Mouse (Mus musculus): ENCODE measurements around the gene Rab39. TPM values are rescaled to one million over a fixed set of nuclear protein-coding genes. Genes with fewer than 3 reads are reported as not detected.
A peak's percentile ranks its signal among the peaks of the same experiment; 100 is the strongest.

Rab39 gene
- polyA plus RNA-seq, 1 experiment from 2014 or later: 0.29 TPM

- H3K9ac ChIP-seq (replicated peaks; ENCODE audit: low read depth): no peak overlapping the region
- no peak for ATAC-seq
- 59% methylated on average over 4 of the region's 4 CpGs for WGBS
- no peaks in the 10 kb centered on the region for H3K4me1 ChIP-seq (ENCODE audit: insufficient read depth, low read depth, low read length)
- no peaks in the 10 kb centered on the region for H3K9me3 ChIP-seq (ENCODE audit: low read length)
- H3K4me3 ChIP-seq (ENCODE audit: low read depth, low read length): no peak overlapping the region
- no peak overlapping the region for H3K4me2 ChIP-seq (replicated peaks; ENCODE audit: low read depth, low read length)
- H3K36me3 ChIP-seq (ENCODE audit: insufficient read depth, low read length): no peaks in the 10 kb centered on the region
- no peak overlapping the region for H3K27ac ChIP-seq (ENCODE audit: low read length)
- H3K27me3 ChIP-seq (replicated peaks; ENCODE audit: insufficient read depth, low read length): no peaks in the 10 kb centered on the region
- TF ChIP-seq EP300 (IDR thresholded peaks at IDR 0.05): no peak
- no peak for DNase-seq (ENCODE audit: low spot score)
Measured at GRCm38 (mm10) chr9:53676921-53677320, 29.1 kb downstream of the Rab39 start.

GRCm38 (mm10) chr9:53673571-53673970 is 32.5 kb downstream of the Rab39 start:
- Histone ChIP-seq H3K9ac (replicated peaks; ENCODE audit: low read depth) (no peak overlapping the region), H3K27ac (ENCODE audit: low read length) (no peak overlapping the region), H3K4me3 (ENCODE audit: low read depth, low read length) (no peak overlapping the region), H3K27me3 (replicated peaks; ENCODE audit: insufficient read depth, low read length) (no peaks in the 10 kb centered on the region), H3K4me2 (replicated peaks; ENCODE audit: low read depth, low read length) (no peak overlapping the region), H3K9me3 (ENCODE audit: low read length) (no peaks in the 10 kb centered on the region), H3K4me1 (ENCODE audit: insufficient read depth, low read depth, low read length) (no peaks in the 10 kb centered on the region), H3K36me3 (ENCODE audit: insufficient read depth, low read length) (no peaks in the 10 kb centered on the region)
- ATAC-seq: peak; percentile 52; the same call in 1 of the 2 replicates
- TF ChIP-seq CTCF (IDR thresholded peaks at IDR 0.05) (peak; percentile 87), EP300 (IDR thresholded peaks at IDR 0.05) (no peak)
- whole genome bisulfite sequencing: 10% methylated on average over 3 of the region's 3 CpGs
- DNase-seq (ENCODE audit: low spot score): peak; percentile 83

GRCm38 (mm10) chr9:53669680-53670219 is 36.3 kb downstream of the Rab39 start, which contains the start of gene Cul5:
Gene Cul5, minus strand, starts transcription at chr9:53670014.
- H3K9me3 ChIP-seq (ENCODE audit: low read length): no peaks in the 10 kb centered on the region
- no peak within 1 kb of the TSS for H3K4me3 ChIP-seq (ENCODE audit: low read depth, low read length)
- peaks cover 5% of the 10 kb centered on the region; the same call in 1 of the 2 replicates for H3K4me1 ChIP-seq (ENCODE audit: insufficient read depth, low read depth, low read length)
- no peaks in the 10 kb centered on the region for H3K36me3 ChIP-seq (ENCODE audit: insufficient read depth, low read length)
- no peak for ATAC-seq
- WGBS: 55% methylated on average over 5 of the region's 5 CpGs
- no peak within 1 kb of the TSS for H3K9ac ChIP-seq (replicated peaks; ENCODE audit: low read depth)
- H3K4me2 ChIP-seq (replicated peaks; ENCODE audit: low read depth, low read length): no peak within 1 kb of the TSS
- DNase-seq (ENCODE audit: low spot score): peak; percentile 15
- no peaks in the 10 kb centered on the region for H3K27me3 ChIP-seq (replicated peaks; ENCODE audit: insufficient read depth, low read length)
- TF ChIP-seq CTCF (IDR thresholded peaks at IDR 0.05) (peak; percentile 36), EP300 (IDR thresholded peaks at IDR 0.05) (no peak)
- no peak within 1 kb of the TSS for H3K27ac ChIP-seq (ENCODE audit: low read length)

GRCm38 (mm10) chr9:53667020-53667669 is 38.9 kb downstream of the Rab39 start:
- peak overlapping the region; percentile 98 for H3K27ac ChIP-seq (ENCODE audit: low read length)
- no peaks in the 10 kb centered on the region for H3K36me3 ChIP-seq (ENCODE audit: insufficient read depth, low read length)
- 5% methylated on average over 66 of the region's 74 CpGs for WGBS
- peak overlapping the region; percentile 86 for H3K4me2 ChIP-seq (replicated peaks; ENCODE audit: low read depth, low read length)
- DNase-seq (ENCODE audit: low spot score): peak; percentile 93
- H3K4me3 ChIP-seq (ENCODE audit: low read depth, low read length): peak overlapping the region; percentile 98
- H3K4me1 ChIP-seq (ENCODE audit: insufficient read depth, low read depth, low read length): peaks cover 5% of the 10 kb centered on the region; the same call in 1 of the 2 replicates
- TF ChIP-seq CTCF (IDR thresholded peaks at IDR 0.05) (peak; percentile 93), EP300 (IDR thresholded peaks at IDR 0.05) (peak; percentile 48; the same call in 1 of the 2 replicates)
- no peaks in the 10 kb centered on the region for H3K9me3 ChIP-seq (ENCODE audit: low read length)
- no peaks in the 10 kb centered on the region for H3K27me3 ChIP-seq (replicated peaks; ENCODE audit: insufficient read depth, low read length)
- peak; percentile 98 for ATAC-seq
- peak overlapping the region; percentile 100 for H3K9ac ChIP-seq (replicated peaks; ENCODE audit: low read depth)

- peak overlapping the region; percentile 86 for H3K4me2 ChIP-seq (replicated peaks; ENCODE audit: low read depth, low read length)
- peak overlapping the region; percentile 98 for H3K4me3 ChIP-seq (ENCODE audit: low read depth, low read length)
- no peak for TF ChIP-seq EP300 (IDR thresholded peaks at IDR 0.05)
- TF ChIP-seq CTCF (IDR thresholded peaks at IDR 0.05): no peak
- peak overlapping the region; percentile 100 for H3K9ac ChIP-seq (replicated peaks; ENCODE audit: low read depth)
- ATAC-seq (peak; percentile 13; the same call in 1 of the 2 replicates), DNase-seq (ENCODE audit: low spot score) (no peak)
- no peaks in the 10 kb centered on the region for H3K36me3 ChIP-seq (ENCODE audit: insufficient read depth, low read length)
- peaks cover 5% of the 10 kb centered on the region; the same call in 1 of the 2 replicates for H3K4me1 ChIP-seq (ENCODE audit: insufficient read depth, low read depth, low read length)
- peak overlapping the region; percentile 98 for H3K27ac ChIP-seq (ENCODE audit: low read length)
- under 1% methylated on average over 28 of the region's 28 CpGs for WGBS
- no peaks in the 10 kb centered on the region for H3K9me3 ChIP-seq (ENCODE audit: low read length)
- no peaks in the 10 kb centered on the region for H3K27me3 ChIP-seq (replicated peaks; ENCODE audit: insufficient read depth, low read length)
Measured at GRCm38 (mm10) chr9:53666665-53667019, 39.4 kb downstream of the Rab39 start.

- Histone ChIP-seq H3K27ac (ENCODE audit: low read length) (no peak overlapping the region), H3K4me3 (ENCODE audit: low read depth, low read length) (no peak overlapping the region), H3K27me3 (replicated peaks; ENCODE audit: insufficient read depth, low read length) (no peaks in the 10 kb centered on the region), H3K4me2 (replicated peaks; ENCODE audit: low read depth, low read length) (no peak overlapping the region), H3K9ac (replicated peaks; ENCODE audit: low read depth) (no peak overlapping the region; the same call in 1 of the 2 replicates), H3K36me3 (ENCODE audit: insufficient read depth, low read length) (no peaks in the 10 kb centered on the region), H3K4me1 (ENCODE audit: insufficient read depth, low read depth, low read length) (peaks cover 5% of the 10 kb centered on the region; the same call in 1 of the 2 replicates), H3K9me3 (ENCODE audit: low read length) (no peaks in the 10 kb centered on the region)
- ATAC-seq (no peak), DNase-seq (ENCODE audit: low spot score) (no peak)
- TF ChIP-seq EP300 (IDR thresholded peaks at IDR 0.05) (no peak), CTCF (IDR thresholded peaks at IDR 0.05) (no peak)
Measured at GRCm38 (mm10) chr9:53665428-53665827, 40.6 kb downstream of the Rab39 start.
